Mouse (Mus musculus) neural tube, embryonic 10.5 days (tissue): Measurements from ENCODE around the gene Olfr584.

Source experiments
- DNase-seq: peaks from one replicate; pipeline ENCODE4 v3.0.0-alpha.2; 2017; ENCODE audit warnings: low spot score; ENCODE audit errors: extremely low spot score

The Olfr584 gene

DNA sequence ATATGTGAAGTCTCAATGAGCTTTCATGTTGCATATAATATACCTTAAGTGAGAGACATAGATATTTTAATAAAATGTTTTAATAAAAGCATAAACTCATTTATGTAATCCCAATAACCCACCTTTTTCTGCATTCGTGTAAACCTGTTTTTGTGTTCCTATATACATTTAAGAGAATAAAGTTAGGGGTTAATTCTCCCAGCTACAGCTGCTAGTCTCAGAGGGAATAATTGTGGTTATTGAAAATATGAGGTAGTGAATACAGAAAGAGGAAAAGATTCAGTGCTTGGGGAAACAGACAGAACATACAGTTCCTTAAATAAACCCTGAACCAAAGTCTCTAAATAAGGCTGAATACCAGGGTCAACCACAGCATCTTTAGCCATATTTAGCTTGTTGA, at the start of gene Olfr584:
TSS of gene Olfr584 (plus strand) at position 301 of the 400 bp plus-strand sequence.
- no peak for DNase-seq

DNA sequence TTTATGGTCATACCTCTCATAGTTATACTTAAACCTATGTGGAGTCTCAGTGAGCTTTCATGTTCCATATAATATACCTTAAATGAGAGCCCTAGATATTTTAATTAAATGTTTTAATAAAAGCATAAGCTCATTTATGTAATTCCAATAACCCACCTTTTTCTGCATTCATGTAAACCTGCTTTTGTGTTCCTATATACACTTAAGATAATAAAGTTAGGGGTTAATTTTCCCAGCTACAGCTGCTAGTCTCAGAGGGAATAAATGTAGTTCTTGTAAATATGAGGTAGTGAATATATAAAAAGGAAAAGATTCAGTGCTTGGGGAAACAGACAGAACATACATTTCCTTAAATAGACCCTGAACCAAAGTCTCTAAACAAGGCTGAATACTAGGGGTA, 44.0 kb upstream of the Olfr584 start, which contains the start of gene Olfr582:
TSS of gene Olfr582 (plus strand) at position 301 of the 400 bp plus-strand sequence.
- no peak for DNase-seq

DNA sequence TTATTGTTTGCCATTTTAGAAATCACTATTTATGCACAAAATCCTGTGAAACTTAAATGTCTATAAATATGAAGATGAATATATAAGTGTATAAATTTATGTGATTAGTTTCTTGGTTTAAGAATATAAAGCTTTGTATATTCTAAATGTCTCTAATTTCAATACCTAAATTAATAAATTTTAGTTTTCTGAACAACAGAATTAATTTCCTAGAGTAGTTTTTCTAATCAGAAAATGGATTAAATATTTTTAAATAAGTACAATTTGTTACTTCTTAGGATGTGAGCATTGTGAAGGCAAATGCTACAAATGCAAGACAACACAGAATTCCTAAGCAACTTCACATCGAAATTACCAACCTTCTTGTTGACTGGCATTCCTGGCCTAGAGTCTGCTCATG, 30.7 kb upstream of the Olfr584 start, which contains the start of gene Olfr583:
TSS of gene Olfr583 (plus strand) at position 301 of the 400 bp plus-strand sequence.
- DNase-seq, result no peak

DNA sequence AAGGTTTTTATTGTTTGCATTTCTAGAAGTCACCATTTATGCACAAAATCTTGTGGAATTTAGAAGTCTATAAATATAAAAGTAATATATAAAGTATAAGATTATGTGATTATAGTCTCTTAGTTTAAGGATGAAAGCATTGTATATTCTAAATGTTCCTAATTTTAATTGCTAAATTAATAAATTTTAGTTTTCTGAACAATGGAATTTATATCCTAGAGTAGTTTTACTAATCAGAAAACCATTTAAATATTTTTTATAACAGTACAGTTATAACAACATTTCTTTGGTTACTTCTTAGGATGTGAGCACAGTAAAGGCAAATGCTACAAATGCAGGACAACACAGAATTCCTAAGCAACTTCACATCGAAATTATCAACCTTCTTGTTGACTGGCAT, 15.7 kb downstream of the Olfr584 start, which contains the start of gene Olfr585:
TSS of gene Olfr585 (plus strand) at position 301 of the 400 bp plus-strand sequence.
- DNase-seq, result no peak

DNA sequence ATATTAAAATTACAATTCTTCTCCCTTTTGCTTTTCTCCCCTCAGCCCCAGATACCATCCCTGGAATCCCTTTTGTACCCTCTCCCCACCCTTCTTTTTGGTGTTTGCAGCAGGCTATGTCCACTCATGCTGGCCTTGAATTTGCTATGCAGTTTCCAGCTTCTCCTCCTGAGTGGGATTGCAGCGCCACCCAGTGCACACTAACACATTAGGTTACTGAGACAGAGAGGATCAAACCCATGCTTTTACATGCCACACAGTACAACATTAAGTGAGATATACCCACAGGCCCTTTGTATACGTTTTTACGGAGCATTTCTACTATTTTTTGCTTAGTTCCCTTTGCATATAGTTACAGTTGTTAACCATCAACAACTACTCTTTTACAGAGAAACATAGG, 37.7 kb downstream of the Olfr584 start:
- no peak for DNase-seq

DNA sequence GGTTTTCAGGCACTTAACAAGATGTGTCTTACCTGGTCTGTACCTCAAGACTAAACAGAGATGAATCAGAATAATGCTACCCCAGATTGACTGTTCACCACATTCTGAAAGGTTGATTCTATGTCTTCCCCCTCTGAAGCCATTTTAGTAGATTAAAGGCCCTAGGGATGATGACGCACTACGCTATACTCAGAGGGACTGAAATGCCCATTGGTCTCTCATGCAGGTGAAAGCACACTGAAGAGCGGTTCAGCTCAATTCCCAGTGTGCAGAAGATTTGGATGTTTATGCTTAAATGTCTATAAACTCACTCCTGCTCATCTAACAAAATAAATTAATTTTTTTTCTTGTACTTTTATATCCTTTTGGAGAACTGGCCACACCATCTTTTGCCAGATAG, 43.9 kb downstream of the Olfr584 start, which contains the start of gene Olfr586:
TSS of gene Olfr586 (minus strand) at position 101 of the 400 bp plus-strand sequence.
- no peak for DNase-seq
